Mouse (Mus musculus) thymus, adult 2 months (tissue): Measurements from ENCODE around the gene Mrpl12.

Source experiments
- CTCF ChIP-seq: fragments of 200-500 bp; IDR thresholded peaks from 2 replicates; pipeline ENCODE4 v1.5.1; 2012; ENCODE audit warnings: mild to moderate bottlenecking, control low read depth, low read length, moderate library complexity, borderline replicate concordance; ENCODE audit not compliant: control insufficient read depth, poor library complexity, insufficient read depth; ENCODE audit errors: extremely low read depth
- POLR2A ChIP-seq: fragments of 200-500 bp; IDR thresholded peaks from 2 replicates; pipeline ENCODE4 v1.6.1; 2012; ENCODE audit warnings: mild to moderate bottlenecking, low read length, control low read depth, moderate library complexity; ENCODE audit not compliant: control insufficient read depth, poor library complexity, insufficient read depth; ENCODE audit errors: extremely low read depth

GRCm38 (mm10) chr11:120501701-120502100 is 17.3 kb downstream of the Mrpl12 start:
- TF ChIP-seq POLR2A = no peak
- no peak for TF ChIP-seq CTCF
